In genomic region chr7:143105258-143105897, GRCm38 (mm10) we compare ENCODE assay signal across 16 mouse cellular contexts. TPM values are rescaled to one million over a fixed set of nuclear protein-coding genes. Genes with fewer than 3 reads are reported as not detected.
A peak's percentile ranks its signal among the peaks of the same experiment; 100 is the strongest.
DNase-seq lines count a peak whose midpoint lies in the region; ATAC-seq and TF ChIP-seq lines count a peak whose summit lies in the region.
"Had no signal": no experiment of that assay in that cellular context is flagged by ENCODE, and none has a peak within 500 bp of the region (broad histone marks: within the 10 kb centered on the region; RNA-seq: fewer than 3 reads in every experiment).

No protein-coding gene starts in this region.

- no peak for TF ChIP-seq EP300 in stomach, postnatal 0 days (optimal IDR thresholded peaks at IDR 0.05)

- H3K36me3 ChIP-seq in intestine, postnatal 0 days (ENCODE audit: control insufficient read depth, insufficient read depth): no peaks in the 10 kb centered on the region
- H3K36me3 ChIP-seq in stomach, postnatal 0 days (ENCODE audit: control insufficient read depth, insufficient read depth, low read length): no peaks in the 10 kb centered on the region
- H3K36me3 ChIP-seq: embryonic facial prominence, embryonic 10.5 days; heart, embryonic 13.5 days; neural tube, embryonic 12.5 days had no signal

- peaks cover 22% of the 10 kb centered on the region for H3K27me3 ChIP-seq in intestine, postnatal 0 days (replicated peaks; ENCODE audit: control insufficient read depth, insufficient read depth, low read length)
- peaks cover 6% of the 10 kb centered on the region; the same call in 1 of the 2 replicates for H3K27me3 ChIP-seq in stomach, postnatal 0 days (ENCODE audit: control insufficient read depth, insufficient read depth, low read length)

- no peak for TF ChIP-seq CTCF in intestine, postnatal 0 days (IDR thresholded peaks at IDR 0.05; ENCODE audit: low read depth)
- no peak for TF ChIP-seq CTCF in stomach, postnatal 0 days (IDR thresholded peaks at IDR 0.05; ENCODE audit: low read depth)

- DNase-seq in lung, adult 18-20 months: peak; percentile 57 to 76
- no peak for DNase-seq in lung, postnatal 14 days
- DNase-seq in large intestine, adult 2 months (ENCODE audit: low read depth, low spot score): peak; percentile 61
- peak; percentile 79 for DNase-seq in stomach, postnatal 0 days (ENCODE audit: low spot score)
- DNase-seq in cerebellum, adult 9-11 months: no peak
- no peak for DNase-seq in spleen, postnatal 36 days (ENCODE audit: low spot score in 2 of 2)
- DNase-seq: gastrocnemius, adult 2 months; heart, postnatal 4 days; left cerebral cortex, postnatal 4 days; lung, embryonic 14.5 days had no signal

- no peaks in the 10 kb centered on the region for H3K9me3 ChIP-seq in intestine, postnatal 0 days (ENCODE audit: control insufficient read depth)
- H3K9me3 ChIP-seq in stomach, postnatal 0 days (ENCODE audit: control insufficient read depth, low read length): no peaks in the 10 kb centered on the region
- H3K9me3 ChIP-seq: embryonic facial prominence, embryonic 10.5 days; neural tube, embryonic 12.5 days had no signal

- peak; percentile 70 for ATAC-seq in intestine, postnatal 0 days
- ATAC-seq in stomach, postnatal 0 days (ENCODE audit: low FRiP score, low TSS enrichment): peak; percentile 41; the same call in 1 of the 2 replicates
- ATAC-seq: hindbrain, embryonic 16.5 days had no signal

- no peak overlapping the region for H3K4me3 ChIP-seq in intestine, postnatal 0 days (ENCODE audit: low read depth, low read length)
- no peak overlapping the region for H3K4me3 ChIP-seq in stomach, postnatal 0 days (ENCODE audit: low read depth, low read length)
- H3K4me3 ChIP-seq: embryonic facial prominence, embryonic 10.5 days; gastrocnemius, adult 2 months; heart, embryonic 13.5 days; layer of hippocampus, adult 2 months; neural tube, embryonic 12.5 days had no signal

- no peak overlapping the region for H3K9ac ChIP-seq in intestine, postnatal 0 days (ENCODE audit: low read depth, low read length)
- H3K9ac ChIP-seq in stomach, postnatal 0 days (ENCODE audit: low read length): no peak overlapping the region
- H3K9ac ChIP-seq: heart, embryonic 13.5 days; lung, embryonic 14.5 days; neural tube, embryonic 12.5 days had no signal

- no peaks in the 10 kb centered on the region for H3K4me1 ChIP-seq in intestine, postnatal 0 days (replicated peaks; ENCODE audit: control insufficient read depth, insufficient read depth, low read length)
- H3K4me1 ChIP-seq in stomach, postnatal 0 days (replicated peaks; ENCODE audit: control insufficient read depth, insufficient read depth): 0 out of 2 replicates have a peak, but pooled peaks cover 2% of the 10 kb centered on the region

- no peak overlapping the region; the same call in 1 of the 2 replicates for H3K4me2 ChIP-seq in intestine, postnatal 0 days (replicated peaks; ENCODE audit: low read depth)
- H3K4me2 ChIP-seq in stomach, postnatal 0 days (replicated peaks; ENCODE audit: low read depth): no peak overlapping the region
- H3K4me2 ChIP-seq: heart, embryonic 13.5 days; lung, embryonic 14.5 days; neural tube, embryonic 12.5 days had no signal

- 37% methylated on average over 11 of the region's 11 CpGs for WGBS in intestine, postnatal 0 days
- 29% methylated on average over 11 of the region's 11 CpGs for WGBS in large intestine, adult 2 months
- 50% methylated on average over 11 of the region's 11 CpGs for WGBS in stomach, postnatal 0 days

- no peak overlapping the region for H3K27ac ChIP-seq in intestine, postnatal 0 days (ENCODE audit: low read depth, low read length)
- no peak overlapping the region for H3K27ac ChIP-seq in stomach, postnatal 0 days (replicated peaks)
- H3K27ac ChIP-seq: embryonic facial prominence, embryonic 10.5 days; gastrocnemius, adult 2 months; heart, embryonic 13.5 days; layer of hippocampus, adult 2 months; neural tube, embryonic 12.5 days had no signal

RNA-seq across cellular contexts. Expression of gene Kcnq1, which starts 0.8 kb away (rescaled TPM):
- polyA plus RNA-seq in intestine, postnatal 0 days (2015; fragmentation: Nextera tagmentation; extraction: Ambion mirVana): 10.5 and 13.8 TPM in 2 replicates
- polyA plus RNA-seq in large intestine, adult 2 months (2012; rRNA removed): 52.6 and 54.8 TPM in 2 replicates
- polyA plus RNA-seq in stomach, postnatal 0 days (2015; fragmentation: Nextera tagmentation; extraction: Ambion mirVana): 17.8 and 21.2 TPM in 2 replicates

RNA-seq across cellular contexts. Expression of gene Trpm5, which starts 10.9 kb away (rescaled TPM):
- 0.97 and 1.3 TPM in 2 replicates for polyA plus RNA-seq in intestine, postnatal 0 days (2015; fragmentation: Nextera tagmentation; extraction: Ambion mirVana)
- polyA plus RNA-seq in large intestine, adult 2 months (2012; rRNA removed): 6.5 and 13.2 TPM in 2 replicates
- 2.0 and 3.3 TPM in 2 replicates for polyA plus RNA-seq in stomach, postnatal 0 days (2015; fragmentation: Nextera tagmentation; extraction: Ambion mirVana)

RNA-seq across cellular contexts. Expression of gene Tssc4, which starts 36.3 kb away (rescaled TPM):
- polyA plus RNA-seq in intestine, postnatal 0 days (2015; fragmentation: Nextera tagmentation; extraction: Ambion mirVana): 32.8 and 34.0 TPM in 2 replicates
- polyA plus RNA-seq in large intestine, adult 2 months (2012; rRNA removed): 66.3 and 72.9 TPM in 2 replicates
- polyA plus RNA-seq in stomach, postnatal 0 days (2015; fragmentation: Nextera tagmentation; extraction: Ambion mirVana): 44.7 and 46.9 TPM in 2 replicates

RNA-seq across cellular contexts. Expression of gene Cd81, which starts 52.8 kb away (rescaled TPM):
- 212 and 216 TPM in 2 replicates for polyA plus RNA-seq in intestine, postnatal 0 days (2015; fragmentation: Nextera tagmentation; extraction: Ambion mirVana)
- polyA plus RNA-seq in large intestine, adult 2 months (2012; rRNA removed): 203 and 264 TPM in 2 replicates
- 372 and 381 TPM in 2 replicates for polyA plus RNA-seq in stomach, postnatal 0 days (2015; fragmentation: Nextera tagmentation; extraction: Ambion mirVana)

Comparison
In these comparisons a context has a peak if more than half of its experiments do, and no peak if none do; other contexts are left out.
1. DNase-seq: peak in lung, adult 18-20 months (2 of 2), large intestine, adult 2 months (single experiment) and stomach, postnatal 0 days (single experiment); none in lung, postnatal 14 days (single experiment), cerebellum, adult 9-11 months (single experiment) and spleen, postnatal 36 days (0 of 2).